Mouse (Mus musculus) inflammation-experienced regulatory T-cells, adult 6 months (primary cell): Measurements from ENCODE around the gene Mt2. TPM values are rescaled to one million over a fixed set of nuclear protein-coding genes. Genes with fewer than 3 reads are reported as not detected.

Experiments
- ATAC-seq: one replicate; pipeline ENCODE4 v1.8.0; 2017
- polyA plus RNA-seq, 3 experiments: library from polyadenylated mRNA; unstranded; fragments of 100-300 nt; shearing (Covaris generic); gene quantifications; one replicate each; pipeline ENCODE4 v1.2.1; 2017

Gene Mt2
- polyA plus RNA-seq, 3 experiments from 2014 or later = 0.94 TPM; not detected in 2

DNA sequence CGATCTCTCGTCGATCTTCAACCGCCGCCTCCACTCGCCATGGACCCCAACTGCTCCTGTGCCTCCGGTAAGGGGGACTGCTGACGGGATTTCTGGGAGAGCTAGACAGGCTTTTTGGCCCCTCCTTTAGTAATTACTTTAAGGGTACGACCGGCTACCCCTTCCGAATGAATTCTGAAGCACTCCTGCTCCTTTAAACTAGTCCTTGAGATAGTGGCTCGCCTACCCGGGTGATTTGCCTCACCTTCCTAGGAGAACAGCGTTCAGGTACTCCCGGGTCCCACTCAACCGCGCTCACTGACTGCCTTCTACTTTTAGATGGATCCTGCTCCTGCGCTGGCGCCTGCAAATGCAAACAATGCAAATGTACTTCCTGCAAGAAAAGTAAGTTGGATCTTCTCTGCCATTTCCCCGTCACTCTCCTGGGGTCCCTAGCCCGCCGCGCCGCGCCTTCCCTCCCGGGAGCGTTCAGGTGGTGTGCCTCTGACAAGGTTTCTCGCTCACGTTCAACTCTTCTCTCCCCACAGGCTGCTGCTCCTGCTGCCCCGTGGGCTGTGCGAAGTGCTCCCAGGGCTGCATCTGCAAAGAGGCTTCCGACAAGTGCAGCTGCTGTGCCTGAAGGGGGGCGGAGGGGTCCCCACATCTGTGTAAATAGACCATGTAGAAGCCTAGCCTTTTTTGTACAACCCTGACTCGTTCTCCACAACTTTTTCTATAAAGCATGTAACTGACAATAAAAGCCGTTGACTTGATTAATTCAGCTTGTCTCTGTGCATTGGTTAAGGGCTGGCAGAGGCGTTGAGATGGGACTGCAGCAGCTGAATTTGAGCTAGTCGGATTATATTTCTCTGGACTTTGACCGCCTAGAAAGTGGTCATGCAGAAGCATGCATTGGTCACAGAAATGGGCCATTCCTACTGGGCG lies 607 bp downstream of the Mt2 start:
- no peak for ATAC-seq

DNA sequence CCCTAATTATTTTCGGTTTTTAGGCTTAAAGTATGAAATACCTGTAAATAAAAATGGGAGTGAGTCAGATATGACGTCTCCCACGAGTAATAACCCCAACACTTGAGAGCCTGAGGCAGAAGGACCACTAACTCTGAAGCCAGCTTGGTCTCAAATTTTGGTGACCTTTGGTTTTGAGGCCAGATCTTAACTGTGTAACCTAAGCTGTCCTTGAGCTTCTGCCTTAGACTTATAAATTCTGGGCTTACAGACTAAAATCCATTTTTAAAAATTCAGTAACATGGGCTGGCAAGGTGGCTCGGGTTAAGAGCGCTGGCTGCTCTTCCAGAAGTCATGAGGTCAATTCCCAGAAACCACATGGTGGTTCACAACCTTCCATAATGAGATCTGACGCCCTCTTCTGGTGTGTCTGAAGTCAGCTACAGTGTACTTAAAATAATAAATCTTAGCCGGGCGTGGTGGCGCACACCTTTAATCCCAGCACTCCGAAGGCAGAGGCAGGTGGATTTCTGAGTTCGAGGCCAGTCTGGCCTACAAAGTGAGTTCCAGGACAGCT lies 1.5 kb downstream of the Mt2 start:
- no peak for ATAC-seq

DNA sequence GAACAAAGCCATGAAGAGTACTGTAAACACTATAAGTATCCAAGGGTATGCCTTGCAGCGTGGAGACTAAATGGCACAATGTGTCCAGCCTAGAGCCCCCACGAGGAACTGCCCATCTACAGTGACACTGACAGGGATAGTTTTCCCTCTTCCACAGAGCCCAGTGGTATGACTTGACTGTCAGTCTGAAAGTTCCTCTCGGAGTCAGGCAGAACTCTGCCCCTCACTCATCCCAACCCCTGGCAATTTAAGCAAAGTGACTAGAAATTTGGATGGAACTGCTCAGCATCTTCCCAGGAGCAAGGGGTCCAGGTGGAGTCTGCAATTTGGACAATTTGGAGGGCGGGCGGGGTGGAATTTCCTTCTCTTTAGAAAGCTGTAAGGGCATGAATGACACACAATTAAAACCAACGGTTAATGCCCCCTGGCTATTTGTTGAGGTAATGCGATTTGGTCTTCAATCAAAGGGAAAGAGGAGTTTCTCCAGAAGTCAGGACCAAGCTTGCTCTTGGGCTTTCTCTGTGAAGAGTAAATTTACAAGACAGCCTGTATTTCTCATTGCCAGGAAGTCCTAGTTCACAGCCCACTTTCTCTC lies 2.3 kb downstream of the Mt2 start:
- no peak for ATAC-seq

DNA sequence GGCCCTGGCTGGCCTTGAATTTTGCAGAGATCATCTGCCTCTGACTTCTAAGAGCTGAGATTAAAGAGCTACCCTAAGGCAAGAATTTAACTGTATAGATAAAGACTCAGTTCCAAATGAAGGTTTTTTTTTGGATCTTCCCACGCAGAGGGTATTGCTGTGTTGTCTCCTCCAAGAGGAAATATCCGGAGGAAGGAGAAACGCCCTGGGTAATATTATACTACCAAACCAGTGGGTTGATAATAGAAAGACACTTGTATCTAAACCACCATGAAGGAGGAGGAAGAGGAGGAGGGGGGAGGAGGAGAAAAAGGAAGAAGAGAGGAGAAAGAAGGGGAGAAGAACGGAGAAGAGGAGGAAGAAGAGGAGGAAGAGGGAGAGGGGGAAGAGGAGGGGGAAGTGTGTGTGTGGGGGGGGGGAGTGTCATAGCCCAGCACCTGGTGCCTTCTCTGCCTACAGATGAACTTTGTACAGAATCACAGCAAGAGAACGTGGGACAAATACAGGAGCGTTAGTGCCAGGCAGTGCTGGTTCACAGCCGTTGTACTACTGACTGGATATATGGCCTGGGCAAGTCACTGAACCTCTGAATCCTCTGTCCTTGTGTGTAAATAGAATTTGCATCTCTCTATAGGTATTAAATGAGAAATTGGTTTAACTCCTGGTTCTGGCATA lies 5.4 kb downstream of the Mt2 start:
- no peak for ATAC-seq

DNA sequence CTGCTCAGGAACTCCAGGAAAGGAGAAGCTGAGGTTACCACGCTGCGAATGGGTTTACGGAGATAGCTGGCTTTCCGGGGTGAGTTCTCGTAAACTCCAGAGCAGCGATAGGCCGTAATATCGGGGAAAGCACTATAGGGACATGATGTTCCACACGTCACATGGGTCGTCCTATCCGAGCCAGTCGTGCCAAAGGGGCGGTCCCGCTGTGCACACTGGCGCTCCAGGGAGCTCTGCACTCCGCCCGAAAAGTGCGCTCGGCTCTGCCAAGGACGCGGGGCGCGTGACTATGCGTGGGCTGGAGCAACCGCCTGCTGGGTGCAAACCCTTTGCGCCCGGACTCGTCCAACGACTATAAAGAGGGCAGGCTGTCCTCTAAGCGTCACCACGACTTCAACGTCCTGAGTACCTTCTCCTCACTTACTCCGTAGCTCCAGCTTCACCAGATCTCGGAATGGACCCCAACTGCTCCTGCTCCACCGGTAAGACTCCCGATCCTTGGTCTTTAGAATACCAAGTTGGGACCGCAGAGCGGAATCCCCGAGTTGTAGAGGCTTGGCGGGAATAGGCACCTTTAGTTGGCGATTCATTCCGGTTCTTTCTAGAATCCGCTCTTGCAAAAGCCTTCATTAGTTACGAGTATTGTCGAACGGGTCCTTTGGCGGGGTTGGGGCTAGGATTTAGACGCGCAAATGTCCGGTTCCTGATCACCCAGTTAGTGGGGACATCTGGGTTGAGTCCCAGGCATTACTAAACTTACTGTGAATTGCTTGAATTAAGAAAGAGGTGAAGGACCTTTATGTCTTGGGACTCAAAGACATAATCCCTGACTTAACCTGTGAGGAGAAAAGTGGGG lies 6.6 kb downstream of the Mt2 start, which contains the start of gene Mt1:
TSS of gene Mt1 (plus strand) at position 226 of the 856 bp plus-strand sequence.
- peak; percentile 56 for ATAC-seq

DNA sequence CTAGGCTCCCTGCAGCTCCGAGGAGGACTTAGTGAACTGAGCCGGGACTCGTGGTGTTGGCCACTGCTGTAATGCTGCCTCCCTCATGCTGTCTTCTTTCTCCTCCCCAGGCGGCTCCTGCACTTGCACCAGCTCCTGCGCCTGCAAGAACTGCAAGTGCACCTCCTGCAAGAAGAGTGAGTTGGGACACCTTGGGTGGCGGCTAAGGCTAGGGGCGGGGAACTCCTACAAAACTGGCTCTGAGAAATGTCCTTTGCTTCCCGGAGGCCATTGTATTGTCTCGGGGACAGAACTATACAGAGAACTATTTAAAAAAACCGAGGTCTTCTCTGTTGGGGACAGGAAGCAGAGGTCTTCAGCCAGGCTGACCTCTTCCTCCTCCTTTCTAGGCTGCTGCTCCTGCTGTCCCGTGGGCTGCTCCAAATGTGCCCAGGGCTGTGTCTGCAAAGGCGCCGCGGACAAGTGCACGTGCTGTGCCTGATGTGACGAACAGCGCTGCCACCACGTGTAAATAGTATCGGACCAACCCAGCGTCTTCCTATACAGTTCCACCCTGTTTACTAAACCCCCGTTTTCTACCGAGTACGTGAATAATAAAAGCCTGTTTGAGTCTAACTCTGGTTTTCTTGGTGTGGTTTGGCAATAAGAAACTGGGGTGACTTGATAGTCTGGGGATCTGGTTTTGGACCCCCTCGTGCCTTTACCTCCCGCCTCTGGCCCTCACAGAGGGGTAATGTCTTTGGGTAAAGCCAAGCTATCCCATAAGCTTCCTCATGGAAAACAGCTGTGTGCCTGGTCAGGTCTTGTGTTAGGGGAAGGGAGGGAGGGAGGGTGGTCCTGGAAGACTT lies 7.5 kb downstream of the Mt2 start:
- ATAC-seq = no peak

DNA sequence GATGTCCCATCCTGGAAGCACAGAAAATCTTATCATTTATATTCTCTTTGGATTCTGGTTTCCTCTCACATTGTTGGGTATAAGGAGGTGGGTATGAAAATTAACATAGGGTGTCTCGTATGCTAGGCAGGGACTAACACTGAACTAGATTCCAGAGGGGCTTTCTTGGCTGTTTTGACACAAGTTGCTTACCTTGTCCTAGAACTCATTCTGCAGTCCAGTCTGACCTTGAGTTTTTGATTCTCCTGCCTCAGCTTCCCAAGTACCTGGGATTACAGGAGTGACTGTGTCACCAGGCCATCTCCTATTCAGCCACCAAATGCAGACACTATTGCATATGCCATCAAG lies 8.1 kb downstream of the Mt2 start:
- ATAC-seq = no peak

DNA sequence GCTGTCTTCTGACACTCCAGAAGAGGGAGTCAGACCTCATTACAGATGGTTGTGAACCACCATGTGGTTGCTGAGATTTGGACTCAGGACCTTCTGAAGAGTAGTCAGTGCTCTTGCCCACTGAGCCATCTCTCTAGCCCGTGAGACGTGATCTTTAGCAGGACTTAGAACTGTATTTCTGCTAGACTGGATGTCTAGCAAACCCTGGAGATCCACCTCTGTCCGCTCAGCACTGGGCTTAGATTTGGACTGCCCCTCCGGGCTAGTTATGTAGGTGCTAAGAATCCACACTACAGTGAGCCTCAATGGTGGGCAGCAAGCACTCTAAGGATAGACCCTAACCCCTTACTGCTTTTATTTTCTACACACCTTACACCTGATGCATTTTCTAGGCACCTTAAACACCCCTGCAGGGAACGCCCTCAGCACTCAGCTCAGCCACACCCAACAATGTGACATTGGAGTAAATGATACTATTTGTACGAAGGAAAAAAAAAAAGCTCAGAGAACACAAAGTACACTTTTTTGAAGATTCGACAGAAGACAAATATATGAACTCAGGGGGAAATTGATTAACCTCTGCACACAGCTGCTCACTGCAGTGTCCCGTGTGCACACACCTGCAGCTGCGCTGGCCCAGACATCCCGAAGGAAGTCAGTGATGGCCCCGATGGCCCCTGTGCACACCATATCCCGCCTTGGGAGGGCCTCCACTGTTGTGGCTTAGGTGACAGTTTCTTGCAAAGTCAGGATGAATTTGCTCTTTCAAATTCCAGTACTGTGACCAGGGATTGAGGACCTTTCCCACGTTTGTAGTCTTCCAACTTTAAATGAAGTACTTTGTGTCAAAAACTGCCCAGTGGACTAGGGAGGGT lies 9.8 kb downstream of the Mt2 start:
- no peak for ATAC-seq

DNA sequence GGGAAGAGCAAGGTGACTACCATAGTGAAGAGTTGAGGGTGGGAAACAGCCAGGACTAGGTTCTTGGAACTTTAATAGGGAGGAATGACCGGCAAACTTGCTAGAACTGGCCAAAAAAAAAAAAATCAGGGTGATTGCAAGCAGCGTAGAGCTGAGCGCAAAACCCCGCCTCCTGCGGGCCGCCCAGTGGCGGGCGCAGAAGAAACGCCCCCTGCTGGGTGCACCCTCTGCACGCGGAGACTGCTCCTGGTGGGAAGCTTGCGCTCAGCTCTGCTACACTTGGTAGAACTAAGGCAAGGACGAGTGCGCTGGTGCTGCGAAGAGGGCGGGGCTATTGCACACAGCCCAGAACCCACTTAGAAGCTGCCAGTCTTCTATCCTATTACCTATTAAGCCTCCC lies 10.7 kb downstream of the Mt2 start:
- peak; percentile 80 for ATAC-seq

DNA sequence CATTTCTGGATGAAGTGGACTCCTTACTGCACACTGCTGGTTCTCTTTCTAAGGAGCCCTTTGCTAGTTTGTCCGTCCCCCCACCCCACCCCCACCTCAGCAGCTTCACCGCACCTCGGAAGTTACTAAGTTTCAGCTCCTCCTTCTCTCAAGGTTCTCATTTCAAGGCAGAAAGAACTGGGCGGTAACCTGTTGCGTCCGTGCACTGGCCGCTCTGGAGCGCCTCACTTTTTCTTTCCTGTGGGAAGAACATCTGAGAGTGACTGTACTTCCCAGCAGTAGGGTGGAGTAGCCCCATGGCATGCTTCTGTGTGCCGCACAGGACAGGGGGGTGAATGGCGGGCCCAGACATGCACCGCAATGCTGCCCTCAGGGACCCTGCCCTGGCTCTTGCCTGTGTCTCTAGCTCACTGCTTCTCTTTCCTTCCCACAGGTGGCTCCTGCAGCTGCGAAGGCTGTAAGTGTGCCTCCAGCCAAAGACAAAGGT lies 11.9 kb downstream of the Mt2 start:
- ATAC-seq = no peak

DNA sequence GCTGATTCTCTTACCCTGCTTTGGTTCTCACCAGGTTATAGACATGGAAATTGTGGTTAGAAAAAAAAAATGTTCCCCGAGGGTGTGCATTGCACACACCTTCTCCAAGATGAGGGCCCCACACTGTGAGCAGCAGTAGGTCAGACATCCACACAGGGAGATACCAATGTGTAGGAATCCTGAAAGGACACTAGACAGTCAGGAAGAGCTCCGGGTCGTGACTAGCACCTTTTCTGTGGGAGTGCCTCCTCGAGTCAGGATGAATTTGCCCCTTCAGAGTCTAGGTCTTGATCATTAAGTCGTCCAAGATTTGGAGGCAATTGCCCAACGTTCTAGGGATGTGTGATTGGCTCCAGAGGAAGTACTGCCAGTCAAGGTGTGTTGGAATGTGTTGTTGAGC lies 13.3 kb downstream of the Mt2 start:
- ATAC-seq = no peak

DNA sequence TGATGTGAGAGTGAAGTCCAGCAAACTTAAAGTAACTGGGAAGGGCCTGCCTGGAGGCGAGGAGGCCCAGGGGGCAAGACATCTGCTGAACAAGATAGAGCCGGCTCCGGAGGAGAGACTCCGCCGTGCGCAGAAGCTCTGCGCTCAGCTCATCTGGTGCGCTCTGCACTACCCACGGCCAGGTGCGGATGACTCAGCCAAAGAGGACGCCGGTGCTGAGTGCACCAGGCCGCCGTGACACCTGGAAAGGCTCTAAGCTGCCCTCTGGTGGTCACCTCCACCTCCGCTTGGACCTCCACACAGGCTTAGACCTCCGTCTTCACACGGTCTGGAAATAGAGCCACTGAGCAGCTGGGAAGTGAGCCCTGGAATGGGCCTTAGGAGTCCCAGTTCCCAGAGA lies 14.1 kb downstream of the Mt2 start:
- ATAC-seq = peak; percentile 32

DNA sequence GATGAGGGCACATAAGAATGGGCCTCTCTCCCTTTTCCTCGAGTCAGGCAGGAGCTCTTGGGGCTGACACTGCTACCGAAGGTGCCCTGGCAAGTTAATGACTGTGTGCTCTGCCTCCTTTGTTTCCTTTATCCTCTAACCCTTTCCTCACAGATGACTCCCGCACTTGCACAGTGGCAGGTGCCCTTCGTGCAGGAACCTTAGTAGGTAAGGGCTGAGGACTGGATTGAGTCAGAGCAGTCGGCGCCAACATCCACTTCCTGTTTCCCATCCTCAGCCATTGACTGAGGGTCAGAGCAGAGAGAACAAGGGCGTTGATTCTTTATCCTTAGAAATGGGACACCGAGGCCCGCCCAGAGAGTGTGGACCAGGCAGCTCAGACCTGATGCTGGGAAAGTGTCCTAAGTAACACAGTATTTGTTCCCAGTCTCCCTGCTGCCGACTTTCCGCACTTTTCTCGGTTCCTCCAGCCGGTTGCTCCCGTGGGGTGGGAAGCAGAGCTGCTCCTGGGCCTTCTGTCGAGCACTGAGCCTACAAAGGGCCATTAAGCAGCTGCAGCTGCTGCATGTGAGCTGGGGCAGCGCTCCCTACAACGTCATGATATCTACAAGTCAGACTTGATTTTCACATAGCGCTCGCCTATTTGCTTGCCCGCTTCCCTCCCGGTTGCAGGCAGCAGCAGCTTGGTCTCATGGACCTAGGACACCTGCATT lies 15.0 kb downstream of the Mt2 start:
- ATAC-seq = no peak

DNA sequence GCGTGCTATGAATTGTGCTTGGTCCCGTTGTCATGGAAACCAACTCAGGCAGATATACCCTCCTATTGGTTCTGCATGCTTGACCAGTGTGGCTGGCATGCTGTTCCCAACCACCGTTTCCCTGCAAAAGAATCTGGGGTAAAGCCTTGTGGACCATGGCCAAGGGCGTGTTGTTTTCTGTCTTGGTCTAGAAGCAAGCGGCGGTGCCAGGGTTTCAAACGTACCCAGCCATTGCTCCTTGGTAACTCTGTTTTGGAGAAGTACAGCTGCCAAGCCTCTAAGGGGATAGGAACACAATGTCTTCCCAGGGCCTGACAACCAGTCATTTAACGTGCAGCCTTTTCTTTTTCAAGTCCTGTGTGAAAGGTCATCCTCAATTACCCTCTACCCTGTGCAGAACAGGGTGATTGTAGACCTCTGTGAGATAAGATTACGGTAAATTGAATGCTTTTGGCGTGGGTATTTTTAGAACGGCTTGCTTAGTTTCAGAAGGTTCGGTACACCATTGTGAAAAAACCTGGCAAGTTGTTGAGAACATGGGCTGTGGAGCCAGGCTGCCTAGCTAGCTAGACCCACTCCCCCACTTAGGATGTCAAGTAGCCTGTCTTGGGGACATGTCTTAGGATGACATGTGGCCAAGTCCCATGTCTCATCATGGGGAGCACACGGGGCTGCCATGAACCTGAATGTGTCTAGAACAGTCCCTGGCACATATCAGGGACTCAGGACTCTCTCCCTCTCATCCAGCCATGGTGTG lies 17.0 kb downstream of the Mt2 start:
- no peak for ATAC-seq

DNA sequence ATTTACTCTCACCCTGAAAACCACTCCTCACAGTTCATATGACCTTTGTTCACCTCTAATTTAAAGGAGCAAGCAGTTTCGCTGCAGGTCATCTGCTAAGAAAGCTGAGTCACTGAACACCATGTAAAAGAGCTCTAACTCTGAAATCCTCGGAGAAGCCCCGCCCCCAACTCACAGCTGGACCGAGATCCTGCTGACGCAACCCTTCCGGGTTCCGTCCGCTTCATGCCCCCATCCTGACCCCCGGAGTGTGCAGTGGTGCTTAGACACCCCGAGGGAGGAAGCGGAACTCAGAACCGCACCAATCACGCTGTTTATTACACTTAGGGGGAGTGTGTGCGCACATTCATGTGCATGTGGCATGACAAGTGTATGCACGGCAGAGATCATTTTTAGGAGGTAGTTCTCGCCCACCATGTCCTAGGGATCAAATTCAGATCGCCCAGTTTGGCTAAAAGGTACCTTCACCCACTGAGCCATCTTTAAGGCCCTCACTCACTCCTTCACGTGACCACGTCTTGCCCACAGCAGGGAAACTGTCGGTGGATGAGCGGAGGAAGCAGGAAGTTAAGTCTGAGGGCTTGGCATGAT lies 18.7 kb downstream of the Mt2 start:
- ATAC-seq = peak; percentile 83

DNA sequence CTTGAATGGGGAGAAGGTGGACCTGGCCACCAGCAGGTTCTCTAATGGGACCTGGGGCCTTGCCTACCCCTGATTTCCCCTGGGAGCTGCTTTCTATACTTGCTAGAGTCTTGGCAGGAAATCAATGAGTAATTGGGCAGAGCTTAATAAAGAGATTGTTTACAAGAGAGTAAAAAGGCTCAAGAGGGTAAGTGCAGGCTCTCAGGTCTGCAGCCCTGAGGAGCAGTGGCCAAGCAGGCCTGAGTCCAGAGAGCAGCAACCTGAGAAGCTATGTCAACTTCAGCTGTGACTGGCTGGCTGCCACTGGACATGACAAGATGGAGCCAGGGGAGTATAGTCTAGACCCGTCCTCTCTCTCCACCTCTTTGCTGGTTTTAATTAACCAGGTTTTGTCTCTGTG lies 20.5 kb downstream of the Mt2 start:
- ATAC-seq = no peak

DNA sequence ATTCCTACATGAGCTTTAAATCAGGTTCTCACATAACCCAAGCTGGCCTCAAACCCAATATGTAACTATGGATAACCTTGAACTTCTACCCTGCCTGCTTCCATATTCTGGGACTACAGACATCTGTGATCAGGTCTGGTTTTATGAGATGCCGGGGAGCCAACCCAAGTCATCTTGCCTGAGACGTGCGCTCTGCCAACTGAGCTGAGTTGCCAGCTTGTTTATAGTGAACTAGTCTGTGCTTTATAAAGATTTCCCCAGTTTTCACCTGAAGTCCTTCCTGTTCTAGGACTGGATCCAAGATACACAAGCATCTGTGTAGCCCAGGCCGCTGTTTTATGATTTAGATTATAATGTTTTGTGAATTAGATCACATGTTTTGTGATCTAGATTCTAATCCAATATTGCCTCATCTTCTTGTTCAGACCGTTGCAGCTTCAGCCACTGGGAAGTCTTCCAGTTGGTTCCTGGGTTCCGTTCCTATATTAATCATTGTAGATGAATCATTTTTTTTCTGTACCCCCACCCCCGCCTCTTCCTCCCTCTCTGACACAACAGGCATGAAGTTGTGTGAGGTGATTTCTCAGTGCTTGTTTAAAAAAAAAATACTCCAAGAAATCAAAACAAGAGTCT lies 22.2 kb downstream of the Mt2 start:
- no peak for ATAC-seq
